Comparison of ENCODE assay signal across 23 mouse cellular contexts in the genomic region with DNA sequence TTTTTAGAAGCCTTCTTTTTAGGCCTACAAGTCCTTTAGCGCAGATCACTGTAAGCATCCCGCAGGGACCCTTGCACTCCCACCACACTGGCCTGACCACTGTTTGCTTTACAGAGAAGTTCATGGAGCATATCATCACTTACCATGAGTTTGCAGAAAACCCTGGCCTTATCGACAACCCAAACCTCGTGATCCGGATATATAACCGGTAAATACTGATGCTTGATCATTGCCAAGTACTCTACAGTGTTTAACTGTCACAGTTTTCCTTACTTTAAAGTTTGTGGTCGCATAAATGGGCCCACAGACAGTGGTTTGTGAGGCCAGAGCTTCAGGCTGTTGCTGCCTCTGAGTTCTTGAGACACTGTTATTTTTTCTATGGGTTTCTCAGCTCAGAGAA. TPM values are rescaled to one million over a fixed set of nuclear protein-coding genes. Genes with fewer than 3 reads are reported as not detected.
DNase-seq lines count a peak whose midpoint lies in the region; ATAC-seq and TF ChIP-seq lines count a peak whose summit lies in the region.
"Had no signal": no experiment of that assay in that cellular context is flagged by ENCODE, and none has a peak within 500 bp of the region (broad histone marks: within the 10 kb centered on the region; RNA-seq: fewer than 3 reads in every experiment).

No protein-coding gene starts in this region.

- H3K36me3 ChIP-seq in heart, embryonic 11.5 days (ENCODE audit: control insufficient read depth, insufficient read depth, low read length), result peaks cover 21% of the 10 kb centered on the region
- peaks cover 100% of the 10 kb centered on the region for H3K36me3 ChIP-seq in erythroblast, embryonic 14.5 days (ENCODE audit: control insufficient read depth)
- H3K36me3 ChIP-seq in liver, embryonic 14.5 days (replicated peaks; ENCODE audit: control insufficient read depth, insufficient read depth, low read depth), result peaks cover 79% of the 10 kb centered on the region

- no peak overlapping the region for H3K4me2 ChIP-seq in heart, embryonic 11.5 days
- H3K4me2 ChIP-seq in liver, embryonic 14.5 days (ENCODE audit: low read depth), result peak overlapping the region; percentile 53
- H3K4me2 ChIP-seq: hindbrain, embryonic 13.5 days; stomach, embryonic 15.5 days had no signal

- ATAC-seq in heart, embryonic 11.5 days (replicated peaks; ENCODE audit: insufficient number of reproducible peaks, low FRiP score, low TSS enrichment), result no peak
- peak; percentile 23; the same call in 1 of the 2 replicates for ATAC-seq in liver, embryonic 14.5 days (ENCODE audit: insufficient read depth)
- no peak for ATAC-seq in CD4-positive, CD25-positive, alpha-beta regulatory T cell, adult 4 months
- ATAC-seq: forebrain, embryonic 14.5 days; lung, postnatal 0 days; midbrain, embryonic 16.5 days had no signal

- peak overlapping the region; percentile 6; the same call in 1 of the 2 replicates for H3K27ac ChIP-seq in heart, embryonic 11.5 days (ENCODE audit: low read depth, low read length)
- H3K27ac ChIP-seq in liver, embryonic 14.5 days, result peak overlapping the region; percentile 100
- H3K27ac ChIP-seq: gastrocnemius, adult 2 months; hindbrain, embryonic 13.5 days; limb, embryonic 10.5 days; macrophage; midbrain, embryonic 10.5 days; stomach, embryonic 15.5 days had no signal

- H3K9ac ChIP-seq in heart, embryonic 11.5 days (ENCODE audit: low read depth, low read length), result no peak overlapping the region
- peak overlapping the region; percentile 49 for H3K9ac ChIP-seq in liver, embryonic 14.5 days (replicated peaks)
- H3K9ac ChIP-seq: hindbrain, embryonic 13.5 days; stomach, embryonic 15.5 days had no signal

- TF ChIP-seq CTCF in liver, embryonic 14.5 days (IDR thresholded peaks at IDR 0.05; ENCODE audit: low read depth), result no peak

- H3K4me1 ChIP-seq in heart, embryonic 11.5 days (ENCODE audit: control insufficient read depth, insufficient read depth, low read length), result peaks cover 4% of the 10 kb centered on the region
- H3K4me1 ChIP-seq in erythroblast, embryonic 14.5 days (ENCODE audit: control insufficient read depth), result peaks cover 70% of the 10 kb centered on the region
- peaks cover 52% of the 10 kb centered on the region in 2 experiments for H3K4me1 ChIP-seq in liver, embryonic 14.5 days (replicated peaks; ENCODE audit: control insufficient read depth in 2 of 2, insufficient read depth in 2 of 2, low read length in 1 of 2)
- H3K4me1 ChIP-seq: hindbrain, embryonic 13.5 days; limb, embryonic 10.5 days; midbrain, embryonic 10.5 days; stomach, embryonic 15.5 days had no signal

- no peak overlapping the region for H3K4me3 ChIP-seq in heart, embryonic 11.5 days (ENCODE audit: low read depth, low read length)
- peak overlapping the region; percentile 2 for H3K4me3 ChIP-seq in erythroblast, embryonic 14.5 days (replicated peaks)
- no peak overlapping the region for H3K4me3 ChIP-seq in liver, embryonic 14.5 days (ENCODE audit: insufficient read depth in 1 of 2, low read depth in 2 of 2, low read length in 2 of 2)
- H3K4me3 ChIP-seq: gastrocnemius, adult 2 months; hindbrain, embryonic 13.5 days; limb, embryonic 10.5 days; midbrain, embryonic 10.5 days; myocyte; stomach, embryonic 15.5 days had no signal

- peak; percentile 72 for TF ChIP-seq EP300 in liver, embryonic 14.5 days (IDR thresholded peaks at IDR 0.05; ENCODE audit: low read depth)

- WGBS in heart, embryonic 11.5 days (ENCODE audit: insufficient replicate concordance), result 85% methylated on average over 7 of the region's 7 CpGs
- 29% methylated on average over 7 of the region's 7 CpGs for WGBS in liver, embryonic 14.5 days (ENCODE audit: insufficient replicate concordance)

- no peaks in the 10 kb centered on the region for H3K9me3 ChIP-seq in heart, embryonic 11.5 days (replicated peaks; ENCODE audit: control insufficient read depth, low read length)
- no peaks in the 10 kb centered on the region for H3K9me3 ChIP-seq in erythroblast, embryonic 14.5 days (ENCODE audit: control insufficient read depth, low read length)
- H3K9me3 ChIP-seq in liver, embryonic 14.5 days (ENCODE audit: control insufficient read depth, low read length), result no peaks in the 10 kb centered on the region
- H3K9me3 ChIP-seq: hindbrain, embryonic 13.5 days; limb, embryonic 10.5 days; midbrain, embryonic 10.5 days; stomach, embryonic 15.5 days had no signal

- H3K27me3 ChIP-seq in heart, embryonic 11.5 days (ENCODE audit: control insufficient read depth, insufficient read depth, low read length), result no peaks in the 10 kb centered on the region
- H3K27me3 ChIP-seq in erythroblast, embryonic 14.5 days (ENCODE audit: control insufficient read depth), result no peaks in the 10 kb centered on the region
- no peaks in the 10 kb centered on the region for H3K27me3 ChIP-seq in liver, embryonic 14.5 days (ENCODE audit: control insufficient read depth, insufficient read depth, low read length)
- H3K27me3 ChIP-seq: hindbrain, embryonic 13.5 days; stomach, embryonic 15.5 days had no signal

- DNase-seq in heart, postnatal 4 days, result no peak
- DNase-seq in liver, embryonic 14.5 days (ENCODE audit: low read depth in 3 of 3, low spot score in 3 of 3), result peak; percentile 58 to 70 (median 68)
- DNase-seq in ovary, postnatal 10 days (ENCODE audit: low spot score), result no peak
- DNase-seq in MN1 (ENCODE audit: low spot score), result no peak
- DNase-seq: adrenal gland, postnatal 10 days; cerebellum, adult 9-10 months; gastrocnemius, adult 2 months; kidney, adult 11 months; kidney, postnatal 4 days; layer of hippocampus, adult 9-11 months; thymus, postnatal 36 days had no signal

RNA-seq across cellular contexts. Expression of gene Lpin2, which starts 56.1 kb away (rescaled TPM):
- polyA plus RNA-seq in heart, embryonic 11.5 days (2014; fragmentation: Nextera tagmentation; extraction: Ambion mirVana), result 21.9 and 22.5 TPM in 2 replicates
- 10 to 100 TPM; 16.3 to 19.5 TPM for total RNA-seq in heart, postnatal 4 days (2021)
- polyA plus RNA-seq in erythroblast, embryonic 14.5 days (2012), result 5.9 and 10.0 TPM in 2 replicates
- 19.5 and 28.6 TPM in 2 replicates for polyA plus RNA-seq in liver, embryonic 14.5 days (2012; rRNA removed)
- 31.1 and 31.6 TPM in 2 replicates for polyA plus RNA-seq in liver, embryonic 14.5 days (2014; fragmentation: Nextera tagmentation; extraction: Ambion mirVana)
- 10 to 100 TPM; 22.6 to 35.9 TPM for polyA plus RNA-seq in CD4-positive, CD25-positive, alpha-beta regulatory T cell, adult 4 months (2017; shearing (Covaris generic))

Comparison
In these comparisons a context has a peak if more than half of its experiments do, and no peak if none do; other contexts are left out.
1. DNase-seq: peak in liver, embryonic 14.5 days (3 of 3); none in heart, postnatal 4 days (single experiment), ovary, postnatal 10 days (single experiment) and MN1 (single experiment).